Mouse (Mus musculus) lung, adult 2 months (tissue): ENCODE measurements around the gene Pfdn4. TPM values are rescaled to one million over a fixed set of nuclear protein-coding genes. Genes with fewer than 3 reads are reported as not detected.

Experiments used
- DNase-seq: peaks from one replicate; pipeline ENCODE4 v3.0.0; 2022
- H3K4me1 ChIP-seq: fragments of 200-500 bp; 2 replicates; pipeline ENCODE4 v1.6.1; 2011; ENCODE audit warnings: low read length; ENCODE audit not compliant: control insufficient read depth, insufficient read depth
- H3K4me3 ChIP-seq: fragments of 200-500 bp; replicated peaks from 2 replicates; pipeline ENCODE3; 2011; ENCODE audit warnings: low read depth, mild to moderate bottlenecking, control low read depth, low read length; ENCODE audit errors: extremely low read depth
- CTCF ChIP-seq: fragments of 200-500 bp; IDR thresholded peaks from 2 replicates; pipeline ENCODE4 v1.5.1; 2011; ENCODE audit warnings: mild to moderate bottlenecking, low read length, control low read depth; ENCODE audit not compliant: insufficient read depth
- POLR2A ChIP-seq: fragments of 200-500 bp; IDR thresholded peaks from 2 replicates; pipeline ENCODE4 v1.6.1; 2011; ENCODE audit warnings: low read depth, mild to moderate bottlenecking, control low read depth, low read length, borderline replicate concordance; ENCODE audit errors: extremely low read depth
- WGBS: fragments of 180-500 bp; shearing (Covaris S2); methylation state at CpG from one replicate; pipeline ENCODE4 v1.1.7; 2018; 5-methylcytosine and 5-hydroxymethylcytosine counted together
- polyA plus RNA-seq: library from polyadenylated mRNA; depleted of rRNA; stranded (reverse); fragments of >200 nt; gene quantifications from 2 replicates; pipeline ENCODE4 v1.2.3, GENCODE M21; 2012; rRNA removed

Pfdn4 gene
- polyA plus RNA-seq, 1 experiment: 5.0 TPM

- 54% methylated on average over 3 of the region's 3 CpGs for WGBS
- Histone ChIP-seq H3K4me3 (no peak overlapping the region), H3K4me1 (no peaks in the 10 kb centered on the region)
- TF ChIP-seq CTCF (no peak), POLR2A (no peak)
- DNase-seq: no peak
These were observed 47.9 kb downstream of the Pfdn4 start for GRCm38 (mm10) chr2:170544159-170544558.

GRCm38 (mm10) chr2:170544950-170545349 is 48.7 kb downstream of the Pfdn4 start:
- Histone ChIP-seq H3K4me3 (no peak overlapping the region), H3K4me1 (no peaks in the 10 kb centered on the region)
- no peak for DNase-seq
- WGBS: 73% methylated on average over 7 of the region's 7 CpGs
- TF ChIP-seq CTCF: no peak
- TF ChIP-seq POLR2A: no peak

- 47% methylated on average over 4 of the region's 4 CpGs for WGBS
- H3K4me3 ChIP-seq: no peak overlapping the region
- H3K4me1 ChIP-seq: no peaks in the 10 kb centered on the region
- no peak for DNase-seq
- no peak for TF ChIP-seq CTCF
- TF ChIP-seq POLR2A: no peak
These were observed 49.5 kb downstream of the Pfdn4 start for GRCm38 (mm10) chr2:170545745-170546144.

GRCm38 (mm10) chr2:170547526-170547925 is 51.3 kb downstream of the Pfdn4 start:
- 58% methylated on average over 6 of the region's 6 CpGs for WGBS
- no peak for TF ChIP-seq CTCF
- TF ChIP-seq POLR2A: no peak
- Histone ChIP-seq H3K4me1 (no peaks in the 10 kb centered on the region), H3K4me3 (no peak overlapping the region)
- DNase-seq: no peak

- Histone ChIP-seq H3K4me3 (no peak overlapping the region), H3K4me1 (no peaks in the 10 kb centered on the region)
- TF ChIP-seq CTCF (no peak), POLR2A (no peak)
- WGBS: 60% methylated on average over 4 of the region's 4 CpGs
- DNase-seq: no peak
These were observed 51.8 kb downstream of the Pfdn4 start for GRCm38 (mm10) chr2:170548046-170548445.

GRCm38 (mm10) chr2:170549146-170549545 is 52.9 kb downstream of the Pfdn4 start:
- no peak overlapping the region for H3K4me3 ChIP-seq
- H3K4me1 ChIP-seq: no peaks in the 10 kb centered on the region
- no peak for DNase-seq
- TF ChIP-seq CTCF: no peak
- TF ChIP-seq POLR2A: no peak
- WGBS: 94% methylated on average over 2 of the region's 2 CpGs

- no peaks in the 10 kb centered on the region for H3K4me1 ChIP-seq
- TF ChIP-seq POLR2A (no peak), CTCF (no peak)
- no peak for DNase-seq
- no peak overlapping the region for H3K4me3 ChIP-seq
- 18% methylated on average over 5 of the region's 5 CpGs for WGBS
These were observed 54.0 kb downstream of the Pfdn4 start for GRCm38 (mm10) chr2:170550240-170550639.

GRCm38 (mm10) chr2:170552088-170552487 is 55.9 kb downstream of the Pfdn4 start:
- TF ChIP-seq CTCF: no peak
- TF ChIP-seq POLR2A: no peak
- DNase-seq: no peak
- 69% methylated on average over 7 of the region's 7 CpGs for WGBS
- no peaks in the 10 kb centered on the region for H3K4me1 ChIP-seq
- no peak overlapping the region for H3K4me3 ChIP-seq

GRCm38 (mm10) chr2:170563956-170564855 is 68.0 kb downstream of the Pfdn4 start:
- DNase-seq: no peak
- TF ChIP-seq CTCF (no peak), POLR2A (no peak)
- Histone ChIP-seq H3K4me3 (no peak overlapping the region), H3K4me1 (no peaks in the 10 kb centered on the region)
- WGBS: 72% methylated on average over 15 of the region's 15 CpGs

GRCm38 (mm10) chr2:170564995-170565394 is 68.8 kb downstream of the Pfdn4 start:
- Histone ChIP-seq H3K4me3 (no peak overlapping the region), H3K4me1 (no peaks in the 10 kb centered on the region)
- 88% methylated on average over 8 of the region's 8 CpGs for WGBS
- no peak for DNase-seq
- TF ChIP-seq POLR2A (no peak), CTCF (no peak)

Other genes with a start within 250 kb of the Pfdn4 start
- 2.2 and 3.2 TPM in 2 replicates for gene Bcas1, start 68.6 kb upstream of the Pfdn4 start, polyA plus RNA-seq
- not detected in 2 replicates for gene Cyp24a1, start 717 bp downstream of the Pfdn4 start, polyA plus RNA-seq
- gene 4930470P17Rik, start 105.6 kb downstream of the Pfdn4 start, polyA plus RNA-seq: not detected in 2 replicates
- 0.10 and 0.50 TPM in 2 replicates for gene Dok5, start 235.4 kb downstream of the Pfdn4 start, polyA plus RNA-seq